Mouse (Mus musculus) stomach, embryonic 16.5 days (tissue): Measurements from ENCODE around the gene Pdgfra. TPM values are rescaled to one million over a fixed set of nuclear protein-coding genes. Genes with fewer than 3 reads are reported as not detected.

Source experiments
- microRNA-seq: library from miRNA; unstranded; fragments of <30 nt; microRNA quantifications from one replicate; pipeline ENCODE4, GENCODE M21; 2016
- polyA plus RNA-seq: library from polyadenylated mRNA; unstranded; fragments of >200 nt; fragmentation: Nextera tagmentation; extraction: Ambion mirVana; gene quantifications from 2 replicates; pipeline ENCODE4 v1.2.1, GENCODE M21; 2015

The Pdgfra gene
- polyA plus RNA-seq, 1 experiment from 2014 or later, result 39.5 TPM

Small RNA genes within 50 kb of the gene (microRNA-seq; reads per million reads assigned to microRNA genes)
- 1.3 reads per million for gene Mir7025

Other genes starting within 250 kb of the Pdgfra start
- gene Chic2, start 107.5 kb upstream of the Pdgfra start, polyA plus RNA-seq, result 16.5 and 20.4 TPM in 2 replicates
- not detected in 2 replicates for gene Gsx2, start 76.7 kb upstream of the Pdgfra start, polyA plus RNA-seq